Mouse (Mus musculus): ENCODE data around the gene Nek11. TPM values are rescaled to one million over a fixed set of nuclear protein-coding genes. Genes with fewer than 3 reads are reported as not detected.

Nek11 gene
- total and polyA plus RNA-seq, 3 experiments, result 0.25 TPM; not detected in 2

DNA sequence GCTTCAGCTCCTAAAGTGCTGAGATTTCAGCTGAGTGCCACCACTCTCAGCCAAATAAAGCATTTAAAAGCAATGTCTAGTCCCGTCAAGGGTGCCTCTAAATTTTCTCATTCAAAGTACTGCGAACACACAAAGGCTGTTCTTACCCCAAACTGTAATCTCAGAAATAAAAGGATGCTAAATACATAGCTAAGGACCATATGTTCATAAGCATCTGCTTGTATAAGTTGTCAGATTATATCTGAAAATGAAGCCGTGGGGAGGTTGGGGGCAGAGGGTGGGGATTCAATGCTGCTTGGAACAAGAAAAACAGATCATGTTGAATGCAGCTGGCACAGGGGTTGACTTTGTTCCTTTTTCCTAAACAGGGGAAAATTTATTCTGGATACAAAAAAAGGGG, 120.4 kb downstream of the Nek11 start:
- TF ChIP-seq POLR2A (IDR thresholded peaks at IDR 0.05; ENCODE audit: insufficient read depth, low read depth, low read length) (no peak), CTCF (IDR thresholded peaks at IDR 0.05) (no peak), EP300 (IDR thresholded peaks at IDR 0.05; ENCODE audit: insufficient read depth, low read depth, low read length) (no peak)
- no peaks in the 10 kb centered on the region for H3K4me1 ChIP-seq (ENCODE audit: control insufficient read depth, insufficient read depth, low read length)
- no peak overlapping the region for H3K27ac ChIP-seq
- H3K79me2 ChIP-seq (replicated peaks; ENCODE audit: control insufficient read depth, insufficient read depth, low read length), result no peaks in the 10 kb centered on the region
- H3K27me3 ChIP-seq (ENCODE audit: control insufficient read depth, insufficient read depth, low read length), result no peaks in the 10 kb centered on the region
- no peak overlapping the region for H3K9ac ChIP-seq (ENCODE audit: low read depth, low read length)
- no peak for DNase-seq
- intact Hi-C loops (cut with DNase I), result no loop called here
- 79% methylated on average over 3 of the region's 3 CpGs for WGBS
- H3K36me3 ChIP-seq (ENCODE audit: control insufficient read depth, insufficient read depth, low read length), result no peaks in the 10 kb centered on the region
- H3K4me3 ChIP-seq, result no peak overlapping the region

DNA sequence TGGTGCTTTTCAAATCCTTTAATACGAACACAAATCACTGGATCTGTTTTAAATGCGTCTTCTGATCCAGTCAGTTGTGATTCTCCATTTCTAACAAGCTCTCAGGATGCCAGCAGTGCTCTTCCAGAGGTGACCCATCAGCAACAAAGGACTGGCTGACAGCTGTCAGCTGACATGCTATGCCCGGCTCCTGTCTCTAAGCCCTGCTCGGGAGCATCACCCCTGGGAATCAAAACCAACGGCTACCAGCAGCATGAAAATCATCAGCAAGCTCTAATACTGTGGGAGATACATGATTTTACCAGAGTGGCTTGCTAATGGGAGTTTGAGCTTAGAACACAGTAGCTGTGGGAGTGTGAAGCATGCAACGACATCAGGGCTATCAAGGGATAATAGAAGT, 121.0 kb downstream of the Nek11 start:
- no peaks in the 10 kb centered on the region for H3K4me1 ChIP-seq (ENCODE audit: control insufficient read depth, insufficient read depth, low read length)
- no peak overlapping the region for H3K4me3 ChIP-seq
- DNase-seq, result no peak
- no peaks in the 10 kb centered on the region for H3K27me3 ChIP-seq (ENCODE audit: control insufficient read depth, insufficient read depth, low read length)
- no peaks in the 10 kb centered on the region for H3K36me3 ChIP-seq (ENCODE audit: control insufficient read depth, insufficient read depth, low read length)
- WGBS, result 45% methylated on average over 6 of the region's 6 CpGs
- no peak for TF ChIP-seq CTCF (IDR thresholded peaks at IDR 0.05)
- TF ChIP-seq POLR2A (IDR thresholded peaks at IDR 0.05; ENCODE audit: insufficient read depth, low read depth, low read length), result no peak
- no peak for TF ChIP-seq EP300 (IDR thresholded peaks at IDR 0.05; ENCODE audit: insufficient read depth, low read depth, low read length)
- no peak overlapping the region for H3K27ac ChIP-seq
- intact Hi-C loops (cut with DNase I), result no loop called here
- no peak overlapping the region for H3K9ac ChIP-seq (ENCODE audit: low read depth, low read length)
- no peaks in the 10 kb centered on the region for H3K79me2 ChIP-seq (replicated peaks; ENCODE audit: control insufficient read depth, insufficient read depth, low read length)

DNA sequence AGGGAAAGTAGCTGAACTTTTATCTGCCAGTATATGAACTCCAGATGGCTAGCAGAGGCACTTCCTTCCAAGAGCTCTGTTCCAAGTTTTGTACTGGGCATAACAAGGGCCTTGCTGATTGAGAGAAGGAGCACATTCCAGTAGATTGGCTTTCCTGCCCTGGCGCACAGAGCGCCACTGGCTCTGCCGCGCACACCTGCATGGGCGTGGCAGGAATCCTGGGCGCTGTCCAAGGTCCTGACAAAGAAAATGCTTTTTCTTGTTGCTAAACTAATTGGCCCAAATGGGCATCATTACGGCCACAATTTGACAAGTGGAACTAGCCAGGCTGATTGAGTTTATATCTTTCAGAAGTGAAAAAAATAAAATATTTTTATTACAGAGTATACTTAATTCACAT, 123.1 kb downstream of the Nek11 start:
- TF ChIP-seq EP300 (IDR thresholded peaks at IDR 0.05; ENCODE audit: insufficient read depth, low read depth, low read length) (no peak), CTCF (IDR thresholded peaks at IDR 0.05) (no peak), POLR2A (IDR thresholded peaks at IDR 0.05; ENCODE audit: insufficient read depth, low read depth, low read length) (no peak)
- no peak overlapping the region for H3K9ac ChIP-seq (ENCODE audit: low read depth, low read length)
- H3K27me3 ChIP-seq (ENCODE audit: control insufficient read depth, insufficient read depth, low read length), result no peaks in the 10 kb centered on the region
- 10% methylated on average over 7 of the region's 7 CpGs for WGBS
- H3K36me3 ChIP-seq (ENCODE audit: control insufficient read depth, insufficient read depth, low read length), result no peaks in the 10 kb centered on the region
- no peaks in the 10 kb centered on the region for H3K79me2 ChIP-seq (replicated peaks; ENCODE audit: control insufficient read depth, insufficient read depth, low read length)
- DNase-seq, result no peak
- no peak overlapping the region for H3K4me3 ChIP-seq
- no peak overlapping the region for H3K27ac ChIP-seq
- intact Hi-C loops (cut with DNase I), result no loop called here
- no peaks in the 10 kb centered on the region for H3K4me1 ChIP-seq (ENCODE audit: control insufficient read depth, insufficient read depth, low read length)

DNA sequence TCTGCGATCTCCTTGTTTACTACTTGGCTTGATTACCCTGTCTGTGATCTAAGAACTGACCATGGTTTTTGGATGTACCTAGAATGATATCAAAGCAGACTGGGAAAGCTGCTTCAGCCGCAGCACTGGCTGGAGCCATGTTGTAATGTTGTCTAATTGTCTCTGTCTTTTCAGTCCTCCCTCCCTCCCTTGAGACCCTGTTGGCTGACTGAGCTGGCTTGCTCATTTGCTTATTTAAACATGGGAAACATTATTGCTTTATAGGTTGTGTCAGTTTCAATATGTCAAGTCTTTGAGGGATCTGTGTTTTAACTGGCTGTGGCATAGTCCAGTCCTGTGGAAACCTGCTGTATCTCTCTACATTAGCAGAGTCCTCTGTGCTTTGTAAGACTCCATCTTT, 132.2 kb downstream of the Nek11 start:
- Histone ChIP-seq H3K79me2 (replicated peaks; ENCODE audit: control insufficient read depth, insufficient read depth, low read length) (no peaks in the 10 kb centered on the region), H3K9ac (ENCODE audit: low read depth, low read length) (no peak overlapping the region), H3K36me3 (ENCODE audit: control insufficient read depth, insufficient read depth, low read length) (no peaks in the 10 kb centered on the region), H3K27me3 (ENCODE audit: control insufficient read depth, insufficient read depth, low read length) (no peaks in the 10 kb centered on the region), H3K27ac (no peak overlapping the region), H3K4me1 (ENCODE audit: control insufficient read depth, insufficient read depth, low read length) (no peaks in the 10 kb centered on the region), H3K4me3 (no peak overlapping the region)
- 53% methylated on average over 2 of the region's 2 CpGs for WGBS
- TF ChIP-seq EP300 (IDR thresholded peaks at IDR 0.05; ENCODE audit: insufficient read depth, low read depth, low read length) (no peak), POLR2A (IDR thresholded peaks at IDR 0.05; ENCODE audit: insufficient read depth, low read depth, low read length) (no peak), CTCF (IDR thresholded peaks at IDR 0.05) (no peak)
- no peak for DNase-seq
- intact Hi-C loops (cut with DNase I), result no loop called here

DNA sequence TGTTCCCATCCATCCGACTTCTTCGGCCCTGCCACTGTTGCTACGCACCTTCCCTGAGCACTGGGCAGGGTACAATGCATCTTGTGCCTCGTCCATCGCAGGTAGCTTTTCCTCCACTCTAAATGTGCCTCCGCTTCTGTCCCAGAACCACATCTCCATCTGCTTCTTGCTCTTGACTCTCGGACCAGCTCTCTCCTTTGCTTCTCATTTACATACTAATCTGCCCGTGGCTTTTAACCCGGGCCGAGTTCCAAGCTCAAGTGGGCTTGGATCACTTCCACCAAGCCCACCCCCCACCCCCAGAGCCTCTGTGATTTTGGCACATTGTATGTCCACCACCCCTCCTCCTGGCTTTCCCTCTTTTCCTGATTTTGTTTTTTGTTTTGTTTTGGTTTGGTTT, 137.7 kb downstream of the Nek11 start:
- WGBS, result 68% methylated on average over 10 of the region's 10 CpGs
- no peaks in the 10 kb centered on the region for H3K4me1 ChIP-seq (ENCODE audit: control insufficient read depth, insufficient read depth, low read length)
- H3K4me3 ChIP-seq, result no peak overlapping the region
- H3K36me3 ChIP-seq (ENCODE audit: control insufficient read depth, insufficient read depth, low read length), result no peaks in the 10 kb centered on the region
- no peak for DNase-seq
- no peaks in the 10 kb centered on the region for H3K27me3 ChIP-seq (ENCODE audit: control insufficient read depth, insufficient read depth, low read length)
- no peak overlapping the region for H3K27ac ChIP-seq
- intact Hi-C loops (cut with DNase I), result no loop called here
- no peaks in the 10 kb centered on the region for H3K79me2 ChIP-seq (replicated peaks; ENCODE audit: control insufficient read depth, insufficient read depth, low read length)
- no peak overlapping the region for H3K9ac ChIP-seq (ENCODE audit: low read depth, low read length)
- no peak for TF ChIP-seq CTCF (IDR thresholded peaks at IDR 0.05)
- no peak for TF ChIP-seq POLR2A (IDR thresholded peaks at IDR 0.05; ENCODE audit: insufficient read depth, low read depth, low read length)
- no peak for TF ChIP-seq EP300 (IDR thresholded peaks at IDR 0.05; ENCODE audit: insufficient read depth, low read depth, low read length)

DNA sequence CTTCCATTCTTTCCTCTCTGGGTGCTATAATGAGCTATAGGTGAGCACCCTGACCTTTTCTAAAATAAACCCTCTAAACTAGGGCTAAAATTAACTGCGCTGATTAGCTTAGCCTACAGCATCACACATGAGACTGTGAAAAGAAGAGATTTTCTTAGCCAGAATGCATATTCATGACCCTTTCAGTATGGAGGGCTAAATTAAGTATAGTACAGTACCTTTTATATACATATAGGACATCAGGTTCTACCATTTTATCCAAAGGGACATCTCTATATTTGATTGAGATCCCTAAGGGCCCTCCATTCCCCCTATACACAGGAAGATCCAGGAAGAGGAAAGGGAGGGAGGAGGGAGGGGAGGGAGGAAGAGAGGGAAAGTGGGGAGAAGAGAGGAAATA, 141.2 kb downstream of the Nek11 start:
- intact Hi-C loops (cut with DNase I), result no loop called here

More for the DNA sequence above, 141.2 kb downstream of the Nek11 start:
- Histone ChIP-seq H3K4me3 (no peak overlapping the region), H3K9ac (ENCODE audit: low read depth, low read length) (no peak overlapping the region), H3K4me1 (ENCODE audit: control insufficient read depth, insufficient read depth, low read length) (no peaks in the 10 kb centered on the region), H3K36me3 (ENCODE audit: control insufficient read depth, insufficient read depth, low read length) (no peaks in the 10 kb centered on the region), H3K27ac (no peak overlapping the region), H3K27me3 (ENCODE audit: control insufficient read depth, insufficient read depth, low read length) (no peaks in the 10 kb centered on the region), H3K79me2 (replicated peaks; ENCODE audit: control insufficient read depth, insufficient read depth, low read length) (no peaks in the 10 kb centered on the region)
- WGBS, result 87% methylated on average over 1 of the region's 1 CpGs
- no peak for DNase-seq
- TF ChIP-seq POLR2A (IDR thresholded peaks at IDR 0.05; ENCODE audit: insufficient read depth, low read depth, low read length), result no peak
- no peak for TF ChIP-seq CTCF (IDR thresholded peaks at IDR 0.05)
- TF ChIP-seq EP300 (IDR thresholded peaks at IDR 0.05; ENCODE audit: insufficient read depth, low read depth, low read length), result no peak

Measured in heart, adult 2 months (tissue).